Mouse (Mus musculus): ENCODE measurements around the gene Slc36a3. TPM values are rescaled to one million over a fixed set of nuclear protein-coding genes. Genes with fewer than 3 reads are reported as not detected.

Slc36a3 gene
- polyA plus RNA-seq, 2 experiments: not detected

- no peak for ATAC-seq (ENCODE audit: insufficient read depth)
- 41% methylated on average over 1 of the region's 1 CpGs for WGBS (ENCODE audit: insufficient replicate concordance)
- DNase-seq (ENCODE audit: low read depth in 3 of 3, low spot score in 3 of 3): no peak
- Histone ChIP-seq H3K9ac (replicated peaks) (no peak overlapping the region), H3K4me3 (ENCODE audit: insufficient read depth in 1 of 2, low read depth in 2 of 2, low read length in 2 of 2) (no peak overlapping the region), H3K4me2 (ENCODE audit: low read depth) (no peak overlapping the region), H3K4me1 (replicated peaks; ENCODE audit: control insufficient read depth in 2 of 2, insufficient read depth in 2 of 2, low read length in 1 of 2) (peaks cover 0 to 4% of the 10 kb centered on the region in 2 experiments; a peak in 1 of 4 replicates), H3K36me3 (replicated peaks; ENCODE audit: control insufficient read depth, insufficient read depth, low read depth) (no peaks in the 10 kb centered on the region), H3K9me3 (ENCODE audit: control insufficient read depth, low read length) (no peaks in the 10 kb centered on the region), H3K27me3 (ENCODE audit: control insufficient read depth, insufficient read depth, low read length) (no peaks in the 10 kb centered on the region), H3K27ac (no peak overlapping the region)
- TF ChIP-seq EP300 (IDR thresholded peaks at IDR 0.05; ENCODE audit: low read depth): no peak
- TF ChIP-seq CTCF (IDR thresholded peaks at IDR 0.05; ENCODE audit: low read depth): no peak
Observed at GRCm38 (mm10) chr11:55106636-55107035, 44.9 kb downstream of the Slc36a3 start.

GRCm38 (mm10) chr11:55105389-55105788 lies 46.1 kb downstream of the Slc36a3 start:
- Histone ChIP-seq H3K36me3 (replicated peaks; ENCODE audit: control insufficient read depth, insufficient read depth, low read depth) (no peaks in the 10 kb centered on the region), H3K27ac (no peak overlapping the region), H3K4me2 (ENCODE audit: low read depth) (no peak overlapping the region), H3K4me1 (replicated peaks; ENCODE audit: control insufficient read depth in 2 of 2, insufficient read depth in 2 of 2, low read length in 1 of 2) (peaks cover 0 to 4% of the 10 kb centered on the region in 2 experiments; a peak in 1 of 4 replicates), H3K4me3 (ENCODE audit: insufficient read depth in 1 of 2, low read depth in 2 of 2, low read length in 2 of 2) (no peak overlapping the region), H3K9ac (replicated peaks) (no peak overlapping the region), H3K9me3 (ENCODE audit: control insufficient read depth, low read length) (no peaks in the 10 kb centered on the region), H3K27me3 (ENCODE audit: control insufficient read depth, insufficient read depth, low read length) (no peaks in the 10 kb centered on the region)
- DNase-seq (ENCODE audit: low read depth in 3 of 3, low spot score in 3 of 3): no peak
- no peak for ATAC-seq (ENCODE audit: insufficient read depth)
- no peak for TF ChIP-seq CTCF (IDR thresholded peaks at IDR 0.05; ENCODE audit: low read depth)
- TF ChIP-seq EP300 (IDR thresholded peaks at IDR 0.05; ENCODE audit: low read depth): no peak
- 43% methylated on average over 4 of the region's 4 CpGs for WGBS (ENCODE audit: insufficient replicate concordance)

DNA sequence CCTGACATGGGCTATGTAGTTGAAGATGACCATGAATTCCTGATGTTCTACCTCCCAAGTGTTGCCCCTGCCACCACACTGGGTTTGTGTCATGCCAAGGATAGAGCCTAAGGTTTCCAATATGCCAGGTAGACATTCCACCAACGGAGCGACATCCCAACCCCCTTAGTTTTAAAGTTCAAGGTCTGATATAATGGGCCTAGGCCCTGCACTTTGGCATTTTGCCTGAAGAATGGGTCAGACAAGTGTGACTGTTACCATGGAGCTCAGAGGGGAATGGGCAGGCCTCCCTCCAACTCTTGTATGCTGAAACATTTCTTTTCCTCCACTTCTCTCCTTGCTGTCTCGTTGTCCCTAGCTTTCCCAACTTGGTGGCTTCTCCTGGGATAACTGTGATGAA lies 48.3 kb downstream of the Slc36a3 start:
- Histone ChIP-seq H3K36me3 (replicated peaks; ENCODE audit: control insufficient read depth, insufficient read depth, low read depth) (no peaks in the 10 kb centered on the region), H3K27ac (no peak overlapping the region), H3K4me2 (ENCODE audit: low read depth) (no peak overlapping the region), H3K9ac (replicated peaks) (no peak overlapping the region), H3K4me1 (replicated peaks; ENCODE audit: control insufficient read depth in 2 of 2, insufficient read depth in 2 of 2, low read length in 1 of 2) (peaks cover under 1 to 4% of the 10 kb centered on the region in 2 experiments; a peak in 2 of 4 replicates), H3K9me3 (ENCODE audit: control insufficient read depth, low read length) (no peaks in the 10 kb centered on the region), H3K4me3 (ENCODE audit: insufficient read depth in 1 of 2, low read depth in 2 of 2, low read length in 2 of 2) (no peak overlapping the region), H3K27me3 (ENCODE audit: control insufficient read depth, insufficient read depth, low read length) (no peaks in the 10 kb centered on the region)
- TF ChIP-seq EP300 (IDR thresholded peaks at IDR 0.05; ENCODE audit: low read depth) (no peak), CTCF (IDR thresholded peaks at IDR 0.05; ENCODE audit: low read depth) (no peak)
- DNase-seq (ENCODE audit: low read depth in 3 of 3, low spot score in 3 of 3) (no peak), ATAC-seq (ENCODE audit: insufficient read depth) (no peak)
- 58% methylated on average over 3 of the region's 3 CpGs for WGBS (ENCODE audit: insufficient replicate concordance)

DNA sequence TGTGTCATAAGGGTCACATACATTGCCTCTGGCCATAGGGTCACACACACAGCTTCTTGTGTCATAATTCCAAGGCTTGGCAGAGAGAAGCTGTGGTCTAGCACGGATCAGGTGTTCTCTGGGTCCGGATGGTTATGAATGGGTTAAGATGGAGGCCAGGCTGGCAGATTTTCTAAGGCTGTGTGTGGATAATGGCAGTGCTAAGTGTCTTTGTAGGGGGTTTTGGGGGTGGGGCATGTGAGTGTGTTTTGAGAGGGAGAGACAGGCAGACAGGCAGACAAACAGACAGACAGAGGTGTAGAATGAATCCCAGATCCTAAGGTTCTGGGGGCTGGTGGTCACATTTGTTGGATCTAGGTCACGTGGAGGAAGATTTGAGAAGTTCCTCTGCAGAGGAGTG lies 49.5 kb downstream of the Slc36a3 start:
- no peak overlapping the region for H3K9ac ChIP-seq (replicated peaks)
- WGBS (ENCODE audit: insufficient replicate concordance): 51% methylated on average over 3 of the region's 3 CpGs
- H3K4me2 ChIP-seq (ENCODE audit: low read depth): no peak overlapping the region
- DNase-seq (ENCODE audit: low read depth in 3 of 3, low spot score in 3 of 3) (no peak), ATAC-seq (ENCODE audit: insufficient read depth) (no peak)
- H3K4me3 ChIP-seq (ENCODE audit: insufficient read depth in 1 of 2, low read depth in 2 of 2, low read length in 2 of 2): no peak overlapping the region
- no peaks in the 10 kb centered on the region for H3K9me3 ChIP-seq (ENCODE audit: control insufficient read depth, low read length)
- no peaks in the 10 kb centered on the region for H3K27me3 ChIP-seq (ENCODE audit: control insufficient read depth, insufficient read depth, low read length)
- H3K4me1 ChIP-seq (replicated peaks; ENCODE audit: control insufficient read depth in 2 of 2, insufficient read depth in 2 of 2, low read length in 1 of 2): peaks cover 4 to 8% of the 10 kb centered on the region in 2 experiments
- no peak overlapping the region for H3K27ac ChIP-seq
- H3K36me3 ChIP-seq (replicated peaks; ENCODE audit: control insufficient read depth, insufficient read depth, low read depth): no peaks in the 10 kb centered on the region
- TF ChIP-seq EP300 (IDR thresholded peaks at IDR 0.05; ENCODE audit: low read depth): no peak
- TF ChIP-seq CTCF (IDR thresholded peaks at IDR 0.05; ENCODE audit: low read depth): no peak

- Histone ChIP-seq H3K4me2 (ENCODE audit: low read depth) (no peak overlapping the region), H3K4me1 (replicated peaks; ENCODE audit: control insufficient read depth in 2 of 2, insufficient read depth in 2 of 2, low read length in 1 of 2) (peaks cover 5 to 7% of the 10 kb centered on the region in 2 experiments), H3K36me3 (replicated peaks; ENCODE audit: control insufficient read depth, insufficient read depth, low read depth) (no peaks in the 10 kb centered on the region), H3K27ac (no peak overlapping the region), H3K9me3 (ENCODE audit: control insufficient read depth, low read length) (no peaks in the 10 kb centered on the region), H3K9ac (replicated peaks) (no peak overlapping the region), H3K4me3 (ENCODE audit: insufficient read depth in 1 of 2, low read depth in 2 of 2, low read length in 2 of 2) (no peak overlapping the region), H3K27me3 (ENCODE audit: control insufficient read depth, insufficient read depth, low read length) (no peaks in the 10 kb centered on the region)
- ATAC-seq (ENCODE audit: insufficient read depth) (no peak), DNase-seq (ENCODE audit: low read depth in 3 of 3, low spot score in 3 of 3) (no peak)
- WGBS (ENCODE audit: insufficient replicate concordance): 24% methylated on average over 4 of the region's 4 CpGs
- TF ChIP-seq CTCF (IDR thresholded peaks at IDR 0.05; ENCODE audit: low read depth) (no peak), EP300 (IDR thresholded peaks at IDR 0.05; ENCODE audit: low read depth) (no peak)
Observed at GRCm38 (mm10) chr11:55099868-55100267, 51.6 kb downstream of the Slc36a3 start.
